Mouse (Mus musculus) 3T3-L1 (cell line): ENCODE data around the gene Ubl3.

Experiments used
- DNase-seq: peaks from one replicate; pipeline ENCODE4 v3.0.0-alpha.2; 2015; ENCODE audit warnings: low read depth, low spot score

The Ubl3 gene

GRCm38 (mm10) chr5:148527632-148528031, 25.0 kb downstream of the Ubl3 start:
- DNase-seq = no peak

DNA sequence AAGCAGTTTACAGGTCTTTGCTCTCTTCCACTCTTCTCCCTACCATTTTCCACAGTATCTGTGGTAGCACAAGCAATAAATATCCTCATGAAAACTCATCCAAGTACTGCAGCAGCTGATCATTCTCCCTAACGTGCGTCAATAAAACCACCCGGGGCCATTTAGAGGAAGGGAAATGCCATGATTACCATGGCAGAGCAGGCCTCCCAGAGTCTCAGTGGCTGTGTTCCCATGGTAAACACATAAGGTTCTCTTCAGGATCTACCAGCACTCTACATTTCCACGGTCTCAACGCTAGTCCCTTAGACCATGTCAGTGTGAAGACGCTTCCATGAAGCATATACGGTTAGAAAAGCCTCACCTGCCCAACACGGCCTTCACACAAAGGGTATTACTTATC, 26.0 kb downstream of the Ubl3 start:
- DNase-seq = no peak

GRCm38 (mm10) chr5:148523202-148523971, 29.2 kb downstream of the Ubl3 start:
- peak; percentile 54 for DNase-seq

- DNase-seq = no peak
Observed at GRCm38 (mm10) chr5:148522378-148522777, 30.2 kb downstream of the Ubl3 start.

DNA sequence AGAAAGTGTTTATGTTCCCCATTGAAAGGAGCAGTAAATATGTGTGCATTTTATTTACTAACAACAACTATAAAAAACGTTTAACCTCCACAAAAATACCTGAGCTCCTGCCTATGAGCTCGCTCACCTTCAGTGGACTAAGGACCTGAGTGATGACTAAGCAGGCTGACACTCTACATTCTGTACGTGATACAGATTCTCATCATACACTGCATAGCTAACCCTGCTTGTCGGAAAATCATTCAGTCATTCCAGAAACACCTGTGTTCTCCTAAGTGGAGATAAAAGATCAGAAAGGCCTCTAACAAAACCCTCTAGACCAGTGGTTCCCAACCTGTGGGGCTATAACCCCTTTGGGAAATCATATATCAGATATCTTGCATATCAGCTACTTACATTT, 35.1 kb downstream of the Ubl3 start:
- no peak for DNase-seq

- DNase-seq = peak; percentile 74
Observed at GRCm38 (mm10) chr5:148512042-148512640, 40.4 kb downstream of the Ubl3 start.

DNA sequence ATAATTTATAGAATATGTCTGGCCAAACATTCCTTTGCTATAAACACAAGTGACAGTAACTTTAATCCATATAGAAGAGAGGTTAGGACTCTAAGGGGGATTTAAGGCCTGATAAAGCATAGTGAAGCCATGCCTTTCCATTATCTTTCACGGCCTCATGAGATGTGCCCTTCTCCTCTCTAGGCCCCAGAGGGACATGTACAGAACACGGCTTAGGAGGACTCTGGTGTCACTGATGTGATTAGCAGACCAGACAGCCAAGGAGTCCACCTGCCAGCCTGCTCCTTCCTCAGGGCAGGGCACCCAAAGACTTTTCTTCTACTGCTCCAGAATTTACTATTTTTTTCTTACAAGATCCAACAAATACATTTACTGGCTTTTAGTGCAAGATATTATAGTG, 42.3 kb downstream of the Ubl3 start:
- DNase-seq = no peak

DNA sequence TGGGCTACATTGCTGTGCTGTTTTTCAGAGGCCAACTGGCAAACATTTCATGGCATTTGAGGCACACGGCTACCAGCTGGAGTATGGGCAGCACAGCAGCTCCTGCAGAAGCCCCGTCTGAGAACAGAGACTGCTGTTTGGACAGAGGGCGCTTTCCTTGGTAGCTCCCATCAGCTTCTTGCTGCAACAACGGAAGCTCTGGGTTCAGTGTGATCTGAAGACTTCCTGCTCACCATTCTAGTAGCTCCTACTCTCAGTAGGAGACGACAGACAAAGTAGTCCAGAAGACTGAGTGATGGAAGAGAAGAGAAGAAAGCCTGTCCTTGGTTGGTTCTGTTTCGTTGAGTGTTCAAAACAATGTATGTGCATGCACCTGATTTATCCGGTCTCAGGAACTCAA, 42.9 kb downstream of the Ubl3 start:
- no peak for DNase-seq

DNA sequence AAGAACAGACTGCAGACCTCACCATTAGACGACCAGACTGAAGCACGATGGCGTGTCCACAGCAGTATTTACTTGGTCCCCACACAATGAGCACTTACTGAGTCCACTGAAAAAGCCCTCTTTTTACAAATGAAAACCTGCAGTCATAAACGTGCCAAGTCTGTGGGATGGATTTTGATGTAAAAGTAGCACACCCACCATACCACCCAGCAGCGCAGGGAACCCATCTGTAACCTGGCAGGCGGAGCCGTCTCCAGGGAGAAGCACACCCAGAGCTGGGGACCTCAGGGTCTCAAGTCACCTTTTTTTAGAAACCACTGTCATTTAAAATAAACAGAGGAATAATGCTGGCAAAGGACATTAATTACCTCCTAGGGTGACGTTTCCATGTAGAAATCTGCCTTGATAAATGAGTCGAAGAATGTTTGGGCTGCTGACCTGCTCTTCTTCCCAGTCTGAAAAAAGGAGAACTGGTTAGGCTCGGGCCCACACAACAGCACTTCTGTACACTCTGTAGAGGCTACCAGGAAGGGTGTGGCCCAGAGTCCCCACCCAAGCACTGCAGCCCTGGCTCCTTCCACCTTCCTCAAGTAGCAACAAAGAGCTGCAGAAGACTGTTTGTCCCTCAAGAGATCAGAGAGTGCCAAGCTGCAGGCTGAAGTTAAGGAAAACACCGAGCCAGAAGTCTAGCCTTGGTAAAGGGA, 43.5 kb downstream of the Ubl3 start:
- no peak for DNase-seq

GRCm38 (mm10) chr5:148505381-148505780, 47.2 kb downstream of the Ubl3 start:
- no peak for DNase-seq

GRCm38 (mm10) chr5:148502237-148502636, 50.4 kb downstream of the Ubl3 start:
- no peak for DNase-seq

GRCm38 (mm10) chr5:148501228-148501957, 51.2 kb downstream of the Ubl3 start:
- peak; percentile 76 for DNase-seq

GRCm38 (mm10) chr5:148500516-148500915, 52.1 kb downstream of the Ubl3 start:
- no peak for DNase-seq

GRCm38 (mm10) chr5:148499616-148500015, 53.0 kb downstream of the Ubl3 start:
- no peak for DNase-seq

GRCm38 (mm10) chr5:148495991-148496390, 56.6 kb downstream of the Ubl3 start:
- DNase-seq = no peak

GRCm38 (mm10) chr5:148495173-148495572, 57.4 kb downstream of the Ubl3 start:
- no peak for DNase-seq

- no peak for DNase-seq
Observed at GRCm38 (mm10) chr5:148494249-148494648, 58.3 kb downstream of the Ubl3 start.

DNA sequence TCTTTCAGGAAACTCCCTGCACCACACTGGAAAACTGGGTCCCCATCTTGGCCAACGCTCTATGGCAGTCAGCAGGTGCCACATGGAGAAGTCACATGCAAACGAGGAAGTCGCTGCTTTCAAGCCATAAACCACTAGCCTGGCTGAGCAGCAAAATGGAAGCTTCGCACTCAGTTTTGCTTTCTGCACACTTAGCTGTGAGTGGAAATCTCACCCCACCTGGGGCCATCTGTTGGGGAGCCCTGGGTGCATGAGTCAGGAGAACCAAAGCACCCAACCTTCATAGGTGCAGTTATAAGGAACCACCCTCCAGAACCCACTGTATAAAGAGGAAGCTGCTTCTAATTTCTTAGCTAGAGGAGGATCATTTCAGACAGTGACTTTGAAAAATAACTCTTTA, 59.6 kb downstream of the Ubl3 start:
- DNase-seq = no peak

DNA sequence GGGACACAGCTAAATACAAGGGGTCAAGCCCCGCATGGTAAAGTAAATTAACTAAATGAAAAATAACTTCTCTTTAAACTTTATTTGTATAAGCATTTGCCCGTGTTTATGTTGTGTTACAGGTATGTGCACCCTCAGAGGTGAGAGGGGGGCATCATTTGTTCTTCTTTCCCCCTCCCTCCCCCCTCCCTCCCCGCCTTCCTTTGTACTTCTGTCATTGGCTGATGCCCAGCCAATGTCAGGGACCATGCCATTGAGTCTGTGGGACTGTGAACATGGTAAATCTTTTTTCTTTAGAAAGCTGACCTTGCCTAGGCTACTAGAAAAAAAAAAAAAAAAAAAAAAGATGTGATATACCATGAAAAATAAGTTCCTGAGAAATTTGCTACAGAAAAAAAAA, 62.2 kb downstream of the Ubl3 start:
- no peak for DNase-seq

- peak; percentile 99 for DNase-seq
Observed at GRCm38 (mm10) chr5:148489724-148490193, 62.8 kb downstream of the Ubl3 start.

- no peak for DNase-seq
Observed at GRCm38 (mm10) chr5:148488891-148489723, 63.5 kb downstream of the Ubl3 start.
